In genomic region chr16:94601540-94601953, GRCm38 (mm10) we compare ENCODE assay signal across 7 mouse cellular contexts. TPM values are rescaled to one million over a fixed set of nuclear protein-coding genes. Genes with fewer than 3 reads are reported as not detected.
DNase-seq lines count a peak whose midpoint lies in the region; ATAC-seq and TF ChIP-seq lines count a peak whose summit lies in the region.

No protein-coding gene starts in this region.

- no peak overlapping the region for H3K27ac ChIP-seq in ES-E14 (ENCODE audit: insufficient read depth, low read depth, low read length, poor library complexity, severe bottlenecking)
- no peak overlapping the region; the same call in 1 of the 2 replicates for H3K27ac ChIP-seq in stomach, embryonic 14.5 days (ENCODE audit: low read length)

- H3K4me3 ChIP-seq in ES-E14 (ENCODE audit: insufficient read depth in 1 of 2, low read depth in 1 of 2, low read length in 2 of 2, poor library complexity in 1 of 2, severe bottlenecking in 1 of 2): no peak overlapping the region
- H3K4me3 ChIP-seq in stomach, embryonic 14.5 days (ENCODE audit: low read depth, low read length): no peak overlapping the region

- no peaks in the 10 kb centered on the region for H3K27me3 ChIP-seq in stomach, embryonic 14.5 days (ENCODE audit: control insufficient read depth, insufficient read depth, low read length)

- peak; percentile 48 for DNase-seq in ES-E14 (ENCODE audit: low read depth, low spot score)
- DNase-seq in adrenal gland, adult (ENCODE audit: inconsistent age in 2 of 2, low spot score in 1 of 2): peak; percentile 73 to 92
- DNase-seq in frontal cortex, postnatal 10 days (ENCODE audit: low spot score in 2 of 2): peak; percentile 40 to 43
- DNase-seq in induced T-regulatory cell, adult 2 months (ENCODE audit: low read depth): peak; percentile 92
- peak; percentile 23 to 65 for DNase-seq in left cerebral cortex, adult 9 months (ENCODE audit: low spot score in 2 of 2)
- DNase-seq in lung, postnatal 4 days: peak; percentile 70 to 74

- peaks cover 9 to 23% of the 10 kb centered on the region in 2 experiments; a peak in 3 of 4 replicates for H3K4me1 ChIP-seq in ES-E14 (ENCODE audit: control insufficient read depth in 2 of 2, insufficient read depth in 2 of 2, low read length in 2 of 2, poor library complexity in 1 of 2)
- peaks cover 53% of the 10 kb centered on the region for H3K4me1 ChIP-seq in stomach, embryonic 14.5 days (ENCODE audit: control insufficient read depth, insufficient read depth, low read length)

- in situ Hi-C loops in ES-E14 (cut with MboI; ENCODE audit: low sequenced_read_pairs in 2 of 2, unreplicated experiment in 2 of 2): no loop called here

- WGBS in stomach, embryonic 14.5 days: 5% methylated on average over 6 of the region's 6 CpGs

- H3K9me3 ChIP-seq in ES-E14 (ENCODE audit: control insufficient read depth, insufficient read depth, low read depth, low read length): no peaks in the 10 kb centered on the region
- no peaks in the 10 kb centered on the region for H3K9me3 ChIP-seq in stomach, embryonic 14.5 days (ENCODE audit: control insufficient read depth, low read depth, low read length)

- H3K9ac ChIP-seq in ES-E14 (ENCODE audit: insufficient read depth, low read depth, low read length, poor library complexity, severe bottlenecking): no peak overlapping the region
- no peak overlapping the region for H3K9ac ChIP-seq in stomach, embryonic 14.5 days (replicated peaks; ENCODE audit: low read depth, low read length)

- H3K36me3 ChIP-seq in ES-E14 (ENCODE audit: control insufficient read depth, insufficient read depth, low read length, poor library complexity, severe bottlenecking): no peaks in the 10 kb centered on the region
- no peaks in the 10 kb centered on the region for H3K36me3 ChIP-seq in stomach, embryonic 14.5 days (ENCODE audit: control insufficient read depth, insufficient read depth, low read length)

- ATAC-seq in stomach, embryonic 14.5 days (ENCODE audit: insufficient number of reproducible peaks, insufficient read depth, low FRiP score, low read depth): peak; percentile 72; the same call in 1 of the 2 replicates

- no peak overlapping the region for H3K4me2 ChIP-seq in stomach, embryonic 14.5 days (replicated peaks; ENCODE audit: low read depth, low read length)

TF ChIP-seq in ES-E14, 5 proteins besides CTCF, POLR2A, EP300 and RAD21:
- no peak for TF ChIP-seq CHD2 (IDR thresholded peaks at IDR 0.05; ENCODE audit: low read depth, low read length)
- TF ChIP-seq ZNF384 (IDR thresholded peaks at IDR 0.05; ENCODE audit: low read depth, low read length): no peak
- TF ChIP-seq ZC3H11A (IDR thresholded peaks at IDR 0.05; ENCODE audit: borderline replicate concordance, low read depth, low read length): no peak
- TF ChIP-seq HCFC1 (IDR thresholded peaks at IDR 0.05; ENCODE audit: borderline replicate concordance, insufficient read depth, low read length): no peak
- TF ChIP-seq MAFK (IDR thresholded peaks at IDR 0.05; ENCODE audit: insufficient read depth, low read depth, low read length): no peak

RNA-seq across cellular contexts. Expression of gene Dyrk1a, which starts 31.7 kb away (rescaled TPM):
- 33.2 and 36.3 TPM in 2 replicates for total RNA-seq in ES-E14 (2012; rRNA removed)
- polyA plus RNA-seq in stomach, embryonic 14.5 days (2014; fragmentation: Nextera tagmentation; extraction: Ambion mirVana): 14.1 and 16.8 TPM in 2 replicates

Comparison
In these comparisons a context has a peak if more than half of its experiments do, and no peak if none do; other contexts are left out.
1. DNase-seq: peak in every context shown above with its lines; median percentile 92 in induced T-regulatory cell, adult 2 months; 82 in adrenal gland, adult; 72 in lung, postnatal 4 days; 48 in ES-E14; 44 in left cerebral cortex, adult 9 months; 42 in frontal cortex, postnatal 10 days.